Mouse (Mus musculus) neural tube, embryonic 12.5 days (tissue): ENCODE data around the gene Olfr1062. TPM values are rescaled to one million over a fixed set of nuclear protein-coding genes. Genes with fewer than 3 reads are reported as not detected.

Source experiments
- polyA plus RNA-seq: library from polyadenylated mRNA; unstranded; fragments of >200 nt; fragmentation: Nextera tagmentation; extraction: Ambion mirVana; gene quantifications from 2 replicates; pipeline ENCODE4 v1.2.1, GENCODE M21; 2016

Gene Olfr1062
- polyA plus RNA-seq, 1 experiment from 2014 or later: not detected

Other genes with a start within 250 kb of the Olfr1062 start
- not detected in 2 replicates for gene Olfr1044, start 248.9 kb downstream of the Olfr1062 start, polyA plus RNA-seq
- gene Olfr52, start 241.1 kb downstream of the Olfr1062 start, polyA plus RNA-seq: not detected in 2 replicates
- not detected in 2 replicates for gene Olfr1045, start 223.7 kb downstream of the Olfr1062 start, polyA plus RNA-seq
- not detected in 2 replicates for gene Olfr1046, start 207.4 kb downstream of the Olfr1062 start, polyA plus RNA-seq
- gene Olfr1047, start 195.3 kb downstream of the Olfr1062 start, polyA plus RNA-seq: not detected in 2 replicates
- not detected in 2 replicates for gene Olfr1048, start 186.5 kb downstream of the Olfr1062 start, polyA plus RNA-seq
- gene Olfr1049, start 168.4 kb downstream of the Olfr1062 start, polyA plus RNA-seq: not detected in 2 replicates
- not detected in 2 replicates for gene Olfr1051, start 147.7 kb downstream of the Olfr1062 start, polyA plus RNA-seq
- gene Olfr1052, start 134.3 kb downstream of the Olfr1062 start, polyA plus RNA-seq: not detected in 2 replicates
- not detected in 2 replicates for gene Olfr1053, start 111.5 kb downstream of the Olfr1062 start, polyA plus RNA-seq
- gene Olfr1054, start 91.3 kb downstream of the Olfr1062 start, polyA plus RNA-seq: not detected in 2 replicates
- not detected in 2 replicates for gene Olfr1055, start 76.5 kb downstream of the Olfr1062 start, polyA plus RNA-seq
- gene Olfr1056, start 64.3 kb downstream of the Olfr1062 start, polyA plus RNA-seq: not detected in 2 replicates
- not detected in 2 replicates for gene Olfr1057, start 48.4 kb downstream of the Olfr1062 start, polyA plus RNA-seq
- gene Olfr1058, start 38.2 kb downstream of the Olfr1062 start, polyA plus RNA-seq: not detected in 2 replicates
- gene Olfr1061, start 12.7 kb downstream of the Olfr1062 start, polyA plus RNA-seq: not detected in 2 replicates
- gene Olfr1065, start 23.8 kb upstream of the Olfr1062 start, polyA plus RNA-seq: not detected in 2 replicates
- gene Olfr1066, start 29.5 kb upstream of the Olfr1062 start, polyA plus RNA-seq: not detected in 2 replicates
- not detected in 2 replicates for gene Olfr228, start 60.6 kb upstream of the Olfr1062 start, polyA plus RNA-seq
- not detected in 2 replicates for gene Olfr1076, start 81.7 kb upstream of the Olfr1062 start, polyA plus RNA-seq
- gene Olfr1079, start 115.7 kb upstream of the Olfr1062 start, polyA plus RNA-seq: not detected in 2 replicates
- not detected in 2 replicates for gene Olfr1080, start 131.5 kb upstream of the Olfr1062 start, polyA plus RNA-seq
- gene Olfr1082, start 172.2 kb upstream of the Olfr1062 start, polyA plus RNA-seq: not detected in 2 replicates
- gene Olfr1084, start 213.0 kb upstream of the Olfr1062 start, polyA plus RNA-seq: not detected in 2 replicates
- gene Olfr1085, start 235.3 kb upstream of the Olfr1062 start, polyA plus RNA-seq: not detected in 2 replicates